ENCODE assay signal across 23 mouse cellular contexts in genomic region chr11:22882926-22883325, GRCm38 (mm10). TPM values are rescaled to one million over a fixed set of nuclear protein-coding genes. Genes with fewer than 3 reads are reported as not detected.
A peak's percentile ranks its signal among the peaks of the same experiment; 100 is the strongest.
DNase-seq lines count a peak whose midpoint lies in the region; ATAC-seq and TF ChIP-seq lines count a peak whose summit lies in the region.
"Had no signal": no experiment of that assay in that cellular context is flagged by ENCODE, and none has a peak within 500 bp of the region (broad histone marks: within the 10 kb centered on the region; RNA-seq: fewer than 3 reads in every experiment).

No protein-coding gene starts in this region.

- H3K9ac ChIP-seq in liver, postnatal 0 days (replicated peaks), result no peak overlapping the region
- H3K9ac ChIP-seq: embryonic facial prominence, embryonic 12.5 days; embryonic facial prominence, embryonic 15.5 days; forebrain, postnatal 0 days; hindbrain, embryonic 13.5 days had no signal

- H3K27ac ChIP-seq in liver, postnatal 0 days (ENCODE audit: low read depth), result no peak overlapping the region
- peak overlapping the region; percentile 77 for H3K27ac ChIP-seq in small intestine, adult 2 months (ENCODE audit: insufficient read depth, low read depth, low read length)
- H3K27ac ChIP-seq: embryonic facial prominence, embryonic 12.5 days; embryonic facial prominence, embryonic 15.5 days; gastrocnemius, adult 2 months; hindbrain, embryonic 10.5 days; hindbrain, embryonic 13.5 days had no signal

- no peak overlapping the region for H3K4me2 ChIP-seq in liver, postnatal 0 days (ENCODE audit: low read depth, low read length)
- H3K4me2 ChIP-seq: embryonic facial prominence, embryonic 12.5 days; embryonic facial prominence, embryonic 15.5 days; heart, embryonic 11.5 days; hindbrain, embryonic 13.5 days had no signal

- no peak for TF ChIP-seq POLR2A in small intestine, adult 2 months (IDR thresholded peaks at IDR 0.05; ENCODE audit: low read depth, low read length)

- H3K27me3 ChIP-seq in liver, postnatal 0 days (ENCODE audit: insufficient read depth, low read length), result no peaks in the 10 kb centered on the region
- H3K27me3 ChIP-seq in small intestine, adult 2 months (ENCODE audit: control insufficient read depth, insufficient read depth, low read length), result no peaks in the 10 kb centered on the region
- H3K27me3 ChIP-seq: embryonic facial prominence, embryonic 12.5 days; embryonic facial prominence, embryonic 15.5 days; hindbrain, embryonic 13.5 days had no signal

- H3K4me1 ChIP-seq in liver, postnatal 0 days (ENCODE audit: insufficient read depth), result peaks cover 7% of the 10 kb centered on the region; the same call in 1 of the 2 replicates
- H3K4me1 ChIP-seq in small intestine, adult 2 months (ENCODE audit: control insufficient read depth, insufficient read depth, insufficient read length, low read length), result peaks cover 14% of the 10 kb centered on the region; the same call in 1 of the 2 replicates
- H3K4me1 ChIP-seq: embryonic facial prominence, embryonic 12.5 days; embryonic facial prominence, embryonic 15.5 days; hindbrain, embryonic 10.5 days; hindbrain, embryonic 13.5 days had no signal

- H3K9me3 ChIP-seq in liver, postnatal 0 days (ENCODE audit: low read length), result no peaks in the 10 kb centered on the region
- H3K9me3 ChIP-seq: embryonic facial prominence, embryonic 12.5 days; embryonic facial prominence, embryonic 15.5 days; hindbrain, embryonic 10.5 days; hindbrain, embryonic 13.5 days had no signal

- no peak for TF ChIP-seq EP300 in liver, postnatal 0 days (IDR thresholded peaks at IDR 0.05; ENCODE audit: low read depth)

- H3K4me3 ChIP-seq in liver, postnatal 0 days (ENCODE audit: low read depth, low read length), result no peak overlapping the region
- H3K4me3 ChIP-seq in small intestine, adult 2 months (ENCODE audit: low read depth, low read length), result no peak overlapping the region
- H3K4me3 ChIP-seq: embryonic facial prominence, embryonic 12.5 days; embryonic facial prominence, embryonic 15.5 days; gastrocnemius, adult 2 months; hindbrain, embryonic 10.5 days; hindbrain, embryonic 13.5 days had no signal

- no peak for TF ChIP-seq CTCF in liver, postnatal 0 days (IDR thresholded peaks at IDR 0.05; ENCODE audit: low read depth)
- no peak for TF ChIP-seq CTCF in small intestine, adult 2 months (IDR thresholded peaks at IDR 0.05; ENCODE audit: extremely low read depth, insufficient read length, insufficient replicate concordance, low read depth, low read length)

- no peak for DNase-seq in liver, postnatal 0 days
- no peak for DNase-seq in liver
- DNase-seq in cerebellum, postnatal 4 days (ENCODE audit: low spot score in 2 of 2), result no peak
- no peak for DNase-seq in layer of hippocampus, adult 11-12 months (ENCODE audit: low spot score)
- DNase-seq in kidney, adult 18-20 months, result no peak
- DNase-seq: adrenal gland, postnatal 10 days; adrenal gland, postnatal 36 days; cerebellum, adult 18-20 months; cerebellum, adult 9-10 months; cerebellum, postnatal 14 days; forebrain, postnatal 0 days; gastrocnemius, adult 2 months; gastrocnemius, postnatal 14 days; heart, postnatal 36 days had no signal

- no peaks in the 10 kb centered on the region for H3K36me3 ChIP-seq in liver, postnatal 0 days (replicated peaks; ENCODE audit: insufficient read depth, low read length)
- no peaks in the 10 kb centered on the region for H3K36me3 ChIP-seq in small intestine, adult 2 months (ENCODE audit: control insufficient read depth, insufficient read depth, low read length)
- H3K36me3 ChIP-seq: embryonic facial prominence, embryonic 12.5 days; embryonic facial prominence, embryonic 15.5 days; hindbrain, embryonic 10.5 days; hindbrain, embryonic 13.5 days had no signal

- ATAC-seq in liver, postnatal 0 days, result peak; percentile 23; the same call in 1 of the 2 replicates
- ATAC-seq in inflammation-experienced regulatory T-cells, adult 6 months, result peak; percentile 25
- ATAC-seq: forebrain, embryonic 14.5 days; forebrain, postnatal 0 days; hindbrain, embryonic 16.5 days had no signal

RNA-seq across cellular contexts. Expression of gene B3gnt2, which starts 22.2 kb away (rescaled TPM):
- polyA plus RNA-seq in liver, postnatal 0 days (2015; fragmentation: Nextera tagmentation; extraction: Ambion mirVana), result 10.0 and 10.8 TPM in 2 replicates
- 10 to 100 TPM in 1 of 3 experiments, 1 to 10 TPM in 2; 5.8 to 12.1 (median 7.6) TPM for polyA plus RNA-seq in inflammation-experienced regulatory T-cells, adult 6 months (2017; shearing (Covaris generic))
- 7.2 and 9.7 TPM in 2 replicates for polyA plus RNA-seq in small intestine, adult 2 months (2012; rRNA removed)
